Mouse (Mus musculus): Measurements from ENCODE around the gene Rpl31.

The Rpl31 gene

GRCm38 (mm10) chr1:39398284-39398683, 30.6 kb downstream of the Rpl31 start:
- DNase-seq (ENCODE audit: low read depth, low spot score), result no peak

GRCm38 (mm10) chr1:39399228-39399627, 31.6 kb downstream of the Rpl31 start:
- no peak for DNase-seq (ENCODE audit: low read depth, low spot score)

- no peak for DNase-seq (ENCODE audit: low read depth, low spot score)
These were observed 32.5 kb downstream of the Rpl31 start for GRCm38 (mm10) chr1:39400173-39400572.

- no peak for DNase-seq (ENCODE audit: low read depth, low spot score)
These were observed 39.5 kb downstream of the Rpl31 start for GRCm38 (mm10) chr1:39407108-39407507.

GRCm38 (mm10) chr1:39408123-39408522, 40.5 kb downstream of the Rpl31 start:
- DNase-seq (ENCODE audit: low read depth, low spot score), result no peak

- DNase-seq (ENCODE audit: low read depth, low spot score), result no peak
These were observed 41.0 kb downstream of the Rpl31 start for GRCm38 (mm10) chr1:39408668-39409067.

GRCm38 (mm10) chr1:39410085-39410821, 42.6 kb downstream of the Rpl31 start:
- DNase-seq (ENCODE audit: low read depth, low spot score), result peak; percentile 40

GRCm38 (mm10) chr1:39417817-39418216, 50.2 kb downstream of the Rpl31 start:
- peak; percentile 28 for DNase-seq (ENCODE audit: low read depth, low spot score)

GRCm38 (mm10) chr1:39418852-39419251, 51.2 kb downstream of the Rpl31 start:
- no peak for DNase-seq (ENCODE audit: low read depth, low spot score)

- DNase-seq (ENCODE audit: low read depth, low spot score), result no peak
These were observed 53.3 kb downstream of the Rpl31 start for GRCm38 (mm10) chr1:39420987-39421386.
